Mouse (Mus musculus) bone marrow, adult 2 months (tissue): ENCODE results near the gene Zc3hav1.

ENCODE experiments used
- CTCF ChIP-seq: fragments of 200-500 bp; IDR thresholded peaks from 2 replicates; pipeline ENCODE4 v1.5.1; 2011; ENCODE audit warnings: low read length, control low read depth; ENCODE audit not compliant: control insufficient read depth, insufficient read depth
- POLR2A ChIP-seq: fragments of 200-500 bp; IDR thresholded peaks from 2 replicates; pipeline ENCODE4 v1.6.1; 2011; ENCODE audit warnings: low read depth, mild to moderate bottlenecking, control low read depth, low read length, borderline replicate concordance; ENCODE audit not compliant: control insufficient read depth

DNA sequence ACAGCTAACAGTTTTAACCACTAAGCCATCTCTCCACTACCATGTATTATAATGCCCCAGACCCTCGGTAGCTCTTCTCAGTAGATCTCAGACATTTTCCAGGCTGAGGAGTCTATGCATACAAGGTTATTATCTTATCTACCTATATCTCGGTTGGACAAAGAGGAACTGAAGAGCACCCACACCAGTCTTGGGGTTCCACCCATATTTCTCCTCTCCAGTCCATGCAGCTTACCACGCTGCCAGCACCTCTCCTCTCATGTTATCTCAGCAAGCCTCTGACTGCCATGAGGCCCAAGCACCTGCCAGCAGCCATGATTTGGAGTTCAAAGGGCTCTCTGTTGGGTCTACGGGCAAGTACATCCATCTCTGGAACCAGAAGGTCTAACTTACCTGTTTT lies 6.7 kb upstream of the Zc3hav1 start:
- TF ChIP-seq CTCF (no peak), POLR2A (no peak)
